Mouse (Mus musculus) urinary bladder, postnatal 10 days (tissue): ENCODE measurements around the gene Gsto1.

Experiments used
- DNase-seq: peaks from one replicate; pipeline ENCODE4 v3.0.0; 2022; ENCODE audit warnings: low spot score

The Gsto1 gene

GRCm38 (mm10) chr19:47857957-47858942, 3.5 kb downstream of the Gsto1 start:
- no peak for DNase-seq

GRCm38 (mm10) chr19:47859180-47859579, 4.4 kb downstream of the Gsto1 start:
- DNase-seq = no peak

GRCm38 (mm10) chr19:47862581-47862980, 7.8 kb downstream of the Gsto1 start:
- DNase-seq = no peak

GRCm38 (mm10) chr19:47864051-47864450, 9.3 kb downstream of the Gsto1 start:
- DNase-seq = no peak

GRCm38 (mm10) chr19:47864721-47865120, 10.0 kb downstream of the Gsto1 start:
- no peak for DNase-seq

- peak; percentile 71 for DNase-seq
These were observed 10.7 kb downstream of the Gsto1 start, which contains the start of gene Gsto2 for GRCm38 (mm10) chr19:47865353-47865947. Gene Gsto2 (plus strand): TSS chr19:47865534.

GRCm38 (mm10) chr19:47867628-47868175, 12.9 kb downstream of the Gsto1 start:
- DNase-seq = no peak

- DNase-seq = no peak
These were observed 14.2 kb downstream of the Gsto1 start for GRCm38 (mm10) chr19:47868951-47869350.

GRCm38 (mm10) chr19:47869516-47869915, 14.7 kb downstream of the Gsto1 start:
- DNase-seq = no peak

- no peak for DNase-seq
These were observed 15.4 kb downstream of the Gsto1 start for GRCm38 (mm10) chr19:47870102-47870666.

GRCm38 (mm10) chr19:47871515-47871914, 16.7 kb downstream of the Gsto1 start:
- no peak for DNase-seq

GRCm38 (mm10) chr19:47876252-47876651, 21.5 kb downstream of the Gsto1 start:
- DNase-seq = no peak

GRCm38 (mm10) chr19:47881538-47881937, 26.8 kb downstream of the Gsto1 start:
- no peak for DNase-seq

GRCm38 (mm10) chr19:47882151-47882881, 27.5 kb downstream of the Gsto1 start:
- DNase-seq = no peak

GRCm38 (mm10) chr19:47882882-47883254, 28.1 kb downstream of the Gsto1 start:
- no peak for DNase-seq

GRCm38 (mm10) chr19:47884296-47885085, 29.7 kb downstream of the Gsto1 start:
- DNase-seq = no peak

GRCm38 (mm10) chr19:47885191-47885743, 30.5 kb downstream of the Gsto1 start:
- no peak for DNase-seq

- no peak for DNase-seq
These were observed 31.1 kb downstream of the Gsto1 start for GRCm38 (mm10) chr19:47885886-47886285.

- no peak for DNase-seq
These were observed 31.8 kb downstream of the Gsto1 start for GRCm38 (mm10) chr19:47886617-47887016.

GRCm38 (mm10) chr19:47887417-47887816, 32.6 kb downstream of the Gsto1 start:
- no peak for DNase-seq

GRCm38 (mm10) chr19:47888037-47888436, 33.3 kb downstream of the Gsto1 start:
- DNase-seq = no peak
